Mouse (Mus musculus) NIH3T3 (cell line): ENCODE results near the gene Plet1.

ENCODE experiments used
- DNase-seq: peaks from one replicate; pipeline ENCODE4 v3.0.0-alpha.2; 2012; ENCODE audit warnings: low read depth

Plet1 gene

GRCm38 (mm10) chr9:50494311-50494710 lies at the start of gene Plet1:
Gene Plet1, plus strand, starts transcription at chr9:50494525.
- no peak for DNase-seq

- no peak for DNase-seq
Measured at GRCm38 (mm10) chr9:50449048-50449447, 45.3 kb upstream of the Plet1 start.

DNA sequence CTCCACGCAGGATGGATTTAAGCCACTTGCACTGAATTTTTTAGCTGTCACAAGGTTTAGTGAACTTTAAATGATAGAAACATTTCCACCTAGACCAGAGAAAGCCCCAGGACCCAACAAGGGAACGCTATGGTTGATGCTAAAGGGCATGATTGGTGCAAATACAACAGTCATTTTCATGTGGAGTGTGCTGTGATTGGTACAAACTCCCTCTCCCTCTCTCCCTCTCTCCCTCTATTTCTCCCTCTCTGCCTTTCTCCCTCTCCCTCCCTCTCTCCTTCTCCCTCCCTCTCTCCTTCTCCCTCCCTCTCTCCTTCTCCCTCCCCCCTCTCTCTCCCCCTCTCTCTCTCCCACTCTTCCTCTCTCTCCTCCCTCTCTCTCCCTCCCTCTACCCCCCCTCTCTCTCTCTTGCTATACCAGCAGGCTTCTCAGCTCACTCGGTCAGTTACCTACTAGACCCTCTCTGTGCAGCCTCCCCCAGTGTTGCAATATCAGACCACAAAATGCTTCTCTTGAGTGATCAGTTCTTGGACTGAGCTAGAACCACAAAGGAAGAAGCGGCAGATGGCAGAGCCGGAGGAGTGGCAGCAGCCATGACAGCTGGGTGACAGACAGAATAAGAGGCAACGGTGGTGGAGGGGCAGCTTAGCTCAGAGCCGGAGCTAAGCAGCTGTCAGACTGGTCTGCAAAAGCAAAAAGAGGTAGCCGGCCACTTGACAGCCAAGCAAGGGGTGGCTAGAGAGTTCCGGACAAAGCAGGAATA lies 42.7 kb upstream of the Plet1 start:
- DNase-seq, result no peak

- DNase-seq, result peak; percentile 82
Measured at GRCm38 (mm10) chr9:50452303-50452775, 42.0 kb upstream of the Plet1 start.

GRCm38 (mm10) chr9:50457596-50457995 lies 36.7 kb upstream of the Plet1 start:
- no peak for DNase-seq

- DNase-seq, result no peak
Measured at GRCm38 (mm10) chr9:50459537-50459936, 34.8 kb upstream of the Plet1 start.

- peak; percentile 87 for DNase-seq
Measured at GRCm38 (mm10) chr9:50462494-50463204, 31.7 kb upstream of the Plet1 start.

DNA sequence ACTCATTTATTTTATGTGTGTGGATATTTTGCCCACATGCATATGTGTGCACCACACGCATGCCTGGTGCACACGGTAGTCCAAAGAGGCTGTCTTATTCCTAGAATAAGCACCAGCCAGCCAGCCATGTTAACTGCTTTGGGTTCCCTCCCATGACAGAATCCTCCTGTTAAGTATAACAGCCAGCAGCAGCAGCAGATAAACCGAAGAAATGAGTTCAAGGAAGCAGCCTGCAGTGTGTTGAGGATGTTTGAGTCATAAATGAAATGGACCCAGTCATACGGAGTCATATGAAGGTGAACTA lies 31.2 kb upstream of the Plet1 start:
- DNase-seq, result no peak

DNA sequence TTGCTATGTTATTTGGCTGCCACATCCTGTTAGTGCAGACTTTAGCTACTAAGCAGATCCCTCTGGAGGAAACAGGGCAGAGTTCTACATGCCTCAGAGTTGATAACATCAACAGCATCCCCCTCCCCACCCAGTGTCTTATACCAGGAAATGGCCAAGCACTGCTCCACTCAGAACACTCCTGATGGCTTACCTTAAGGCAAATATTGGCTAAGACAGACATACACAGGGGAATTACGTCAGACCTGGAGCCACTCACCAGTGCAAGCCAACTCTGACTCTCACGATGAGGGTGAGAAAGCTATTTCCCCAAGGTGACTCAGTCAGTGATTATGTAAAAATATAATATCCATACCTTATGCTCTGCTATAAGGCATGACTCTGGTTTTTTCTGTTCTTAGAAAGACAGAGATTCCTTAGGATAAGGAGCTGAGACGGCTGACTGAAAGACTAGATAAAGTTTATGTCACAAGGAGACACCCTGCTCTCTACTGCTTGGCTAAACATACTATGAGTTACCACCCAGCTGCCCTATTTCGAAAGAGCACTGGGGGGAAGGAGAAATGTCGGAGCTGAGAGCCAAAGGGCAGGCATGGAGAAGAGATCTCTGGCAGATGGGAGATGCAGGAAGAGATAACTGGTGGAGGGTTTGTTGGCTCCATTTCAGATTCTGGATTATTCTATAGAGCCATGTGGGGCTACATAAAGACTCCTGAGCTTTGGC lies 23.8 kb upstream of the Plet1 start:
- peak; percentile 81 for DNase-seq

DNA sequence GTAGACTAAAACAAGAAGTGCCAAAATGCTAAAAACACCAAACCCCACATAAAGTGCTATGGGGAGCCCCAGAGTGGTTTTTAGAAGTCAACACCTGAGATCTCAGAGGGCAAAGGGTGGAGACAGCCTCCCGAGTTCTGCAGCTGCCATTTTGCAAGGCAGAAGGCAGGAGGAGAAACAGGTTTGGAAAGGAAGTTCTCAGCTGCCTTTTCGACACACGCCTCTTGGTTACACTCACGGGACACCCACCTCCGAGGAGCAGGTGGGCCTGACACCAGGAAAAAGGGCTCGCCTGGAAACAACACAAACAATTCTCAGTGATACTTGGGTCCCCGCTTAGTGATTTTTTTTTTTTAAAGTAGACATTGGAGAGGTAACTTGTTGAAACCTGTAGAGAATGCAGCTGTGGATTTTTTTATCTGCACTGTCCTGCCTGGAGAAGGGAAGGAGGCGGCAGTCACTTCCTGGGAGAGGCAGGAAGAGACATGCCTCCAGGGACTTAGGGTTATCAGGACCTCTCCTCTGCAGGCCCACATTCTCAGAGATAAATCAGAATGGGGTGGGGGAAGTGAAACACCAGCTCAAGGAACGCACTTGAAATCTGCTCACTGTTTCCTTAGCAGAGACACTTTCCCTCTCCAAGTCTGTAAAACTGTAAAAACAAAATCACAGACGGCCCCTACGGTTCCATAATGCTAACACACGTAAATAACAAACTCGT lies 23.0 kb upstream of the Plet1 start:
- DNase-seq, result no peak

DNA sequence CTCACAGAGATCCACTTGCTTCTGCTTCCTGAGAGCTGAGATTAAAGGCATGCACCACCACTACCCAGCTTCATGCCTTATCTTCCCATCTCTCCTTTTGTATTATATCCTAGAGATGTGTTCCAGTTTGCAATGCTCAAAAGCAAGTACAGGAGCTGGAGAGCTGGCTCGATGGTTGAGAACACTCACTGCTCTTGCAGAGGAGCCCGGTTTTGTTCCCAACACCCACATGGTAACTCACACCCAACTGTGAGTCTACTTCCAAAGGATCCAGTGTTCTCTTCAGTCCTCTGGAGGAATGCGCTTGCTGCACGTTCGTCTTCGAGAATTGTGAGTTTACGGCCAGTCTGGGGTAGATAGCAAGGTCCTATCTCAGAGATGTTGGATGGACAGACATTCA lies 19.0 kb upstream of the Plet1 start:
- DNase-seq, result no peak

GRCm38 (mm10) chr9:50475745-50476144 lies 18.6 kb upstream of the Plet1 start:
- no peak for DNase-seq

DNA sequence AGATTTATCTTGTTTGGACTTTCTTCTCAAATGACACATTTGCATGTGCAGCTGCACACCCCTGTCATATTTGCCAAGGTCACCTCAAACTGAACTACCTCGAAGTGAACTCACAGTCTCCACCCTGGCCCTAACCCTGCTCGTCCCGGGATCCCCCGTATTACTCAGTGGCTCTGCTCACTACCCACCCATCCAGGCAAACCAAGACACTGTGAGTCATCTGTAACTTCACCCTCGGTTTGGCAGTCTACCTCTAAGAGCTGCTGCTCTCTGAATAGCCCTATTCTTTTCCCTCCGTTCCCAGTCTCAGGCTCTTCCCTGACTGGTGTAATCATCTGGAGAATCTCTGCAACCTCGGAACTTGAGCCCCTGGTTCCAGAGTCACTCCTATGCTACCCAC lies 17.7 kb upstream of the Plet1 start:
- DNase-seq, result peak; percentile 77

DNA sequence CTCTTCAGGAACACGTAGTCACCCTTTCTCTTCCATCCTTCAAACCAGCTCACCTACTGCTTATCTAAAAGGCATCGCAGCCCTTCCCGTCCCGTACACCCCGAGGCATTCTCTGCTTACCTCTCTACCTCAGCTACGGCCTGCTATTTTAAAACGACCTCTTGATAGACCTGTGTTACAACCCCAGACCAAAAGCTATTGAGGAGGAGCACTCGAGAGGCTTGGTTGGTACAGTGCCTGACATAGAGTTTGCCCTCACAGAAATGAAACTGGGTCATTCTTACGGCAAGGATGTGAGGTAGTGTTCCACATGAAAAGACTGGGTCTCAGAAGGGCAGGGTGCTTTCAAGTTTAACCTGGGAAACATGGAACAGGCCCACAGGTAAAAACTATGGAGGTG lies 17.1 kb upstream of the Plet1 start:
- no peak for DNase-seq

DNA sequence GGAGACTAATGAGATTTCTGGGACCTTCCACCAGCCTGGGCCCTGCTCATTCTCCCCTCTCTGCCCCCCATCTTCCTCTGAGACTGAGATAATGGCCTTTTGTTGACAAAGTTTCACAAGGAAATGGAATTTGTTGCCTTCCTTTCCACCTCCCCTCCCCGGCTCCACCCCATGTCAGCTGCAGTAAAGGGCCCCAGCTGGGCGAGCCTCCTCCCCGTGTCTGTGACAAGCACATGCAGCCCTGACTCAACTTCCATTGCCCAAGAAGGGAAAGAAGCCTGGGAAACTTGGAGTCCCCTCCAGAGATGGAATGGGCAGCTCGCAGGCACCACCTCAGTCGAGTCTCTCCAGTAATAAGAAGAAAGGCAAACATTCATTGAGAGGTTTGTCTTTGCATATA lies 15.5 kb upstream of the Plet1 start:
- DNase-seq, result peak; percentile 31

GRCm38 (mm10) chr9:50479476-50479875 lies 14.8 kb upstream of the Plet1 start:
- DNase-seq, result no peak

DNA sequence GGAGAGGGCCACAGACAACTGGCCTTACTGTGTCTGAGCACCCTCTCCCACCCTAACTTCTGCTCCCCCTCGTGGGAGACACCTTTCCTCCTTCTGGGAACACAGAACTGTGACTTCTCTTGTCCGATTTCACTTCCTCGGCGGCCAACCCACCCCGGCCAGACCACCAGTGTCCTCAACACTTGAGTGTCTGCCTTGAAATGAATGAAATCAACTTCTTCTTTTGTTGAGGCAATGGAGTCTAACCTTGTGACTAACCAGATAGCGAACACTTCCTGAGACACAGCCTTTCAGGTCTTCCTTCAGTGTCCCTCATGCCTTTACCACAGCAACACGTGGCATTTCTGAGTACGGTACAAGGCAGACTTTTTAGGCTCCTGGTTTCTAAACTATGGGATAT lies 11.6 kb upstream of the Plet1 start:
- DNase-seq, result no peak

DNA sequence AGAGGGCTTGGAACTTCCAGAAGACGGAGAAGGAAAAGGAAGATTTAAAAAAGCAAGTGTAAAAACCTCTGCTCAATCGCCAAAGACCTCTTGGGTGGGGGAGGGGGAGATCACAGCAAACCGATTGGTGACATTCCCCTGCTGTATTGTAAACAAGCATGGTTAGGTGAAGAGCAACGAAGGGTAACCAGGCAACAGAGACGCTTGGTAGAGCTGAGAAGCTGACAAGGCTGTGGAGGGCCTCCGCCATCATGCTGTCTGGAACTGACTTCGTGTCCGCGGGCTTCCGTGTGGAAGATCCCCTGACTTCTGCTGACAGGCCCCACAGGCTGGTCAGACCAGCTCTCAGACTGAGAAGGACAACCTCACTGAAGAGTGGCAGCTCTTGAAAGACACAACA lies 8.8 kb upstream of the Plet1 start:
- DNase-seq, result no peak

- DNase-seq, result no peak
Measured at GRCm38 (mm10) chr9:50490836-50491235, 3.5 kb upstream of the Plet1 start.

GRCm38 (mm10) chr9:50491531-50492045 lies 2.7 kb upstream of the Plet1 start:
- peak; percentile 19 for DNase-seq

DNA sequence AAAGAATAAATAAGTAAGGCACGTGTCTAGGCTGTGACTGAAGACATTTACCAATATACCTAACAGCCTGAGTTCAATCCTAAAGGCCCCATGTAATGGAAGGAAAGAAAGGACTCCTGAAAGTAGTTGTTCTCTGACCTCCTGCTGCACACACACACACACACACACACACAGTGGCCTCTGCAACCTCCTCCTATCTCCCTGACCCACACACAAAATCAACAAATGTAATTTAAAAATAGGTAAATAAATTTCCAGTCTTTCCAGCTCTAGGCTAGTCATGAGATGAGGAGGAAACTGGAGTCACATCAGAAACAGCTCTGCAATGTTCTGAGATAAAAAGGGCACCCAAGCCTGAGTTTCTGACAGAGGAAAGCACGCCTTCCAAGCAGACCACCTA lies 548 bp upstream of the Plet1 start:
- DNase-seq, result no peak
